13 mouse cellular contexts compared by ENCODE assay signal in genomic region chr13:6736984-6737566, GRCm38 (mm10).
DNase-seq lines count a peak whose midpoint lies in the region; ATAC-seq and TF ChIP-seq lines count a peak whose summit lies in the region.
"Had no signal": no experiment of that assay in that cellular context is flagged by ENCODE, and none has a peak within 500 bp of the region (broad histone marks: within the 10 kb centered on the region; RNA-seq: fewer than 3 reads in every experiment).

No protein-coding gene starts in this region.

- no peaks in the 10 kb centered on the region for H3K9me3 ChIP-seq in midbrain, embryonic 13.5 days
- H3K9me3 ChIP-seq: embryonic facial prominence, embryonic 13.5 days; heart, embryonic 15.5 days; liver, embryonic 15.5 days had no signal

- no peak overlapping the region for H3K4me2 ChIP-seq in midbrain, embryonic 13.5 days (replicated peaks)
- H3K4me2 ChIP-seq: embryonic facial prominence, embryonic 13.5 days; heart, embryonic 15.5 days; liver, embryonic 15.5 days had no signal

- ATAC-seq in midbrain, embryonic 13.5 days = peak; percentile 50; the same call in 1 of the 2 replicates
- ATAC-seq: activated CD4-positive, CD25-positive, alpha-beta regulatory T cell, adult 4 months had no signal

- H3K27ac ChIP-seq in midbrain, embryonic 13.5 days = no peak overlapping the region
- H3K27ac ChIP-seq: embryonic facial prominence, embryonic 13.5 days; heart, embryonic 15.5 days; liver, embryonic 15.5 days had no signal

- no peak overlapping the region for H3K4me3 ChIP-seq in midbrain, embryonic 13.5 days (replicated peaks)
- H3K4me3 ChIP-seq: embryonic facial prominence, embryonic 13.5 days; heart, embryonic 15.5 days; liver, embryonic 15.5 days had no signal

- H3K27me3 ChIP-seq in midbrain, embryonic 13.5 days = no peaks in the 10 kb centered on the region
- H3K27me3 ChIP-seq: embryonic facial prominence, embryonic 13.5 days; heart, embryonic 15.5 days; liver, embryonic 15.5 days had no signal

- peaks cover 5% of the 10 kb centered on the region; the same call in 1 of the 2 replicates for H3K4me1 ChIP-seq in midbrain, embryonic 13.5 days (replicated peaks)
- H3K4me1 ChIP-seq: embryonic facial prominence, embryonic 13.5 days; heart, embryonic 15.5 days; liver, embryonic 15.5 days had no signal

- intact Hi-C loops in left cerebral cortex, postnatal 4 days (cut with DNase I) = no loop called here

- peak; percentile 30; the same call in 1 of the 2 replicates for TF ChIP-seq CTCF in brain, embryonic 14.5 days (IDR thresholded peaks at IDR 0.05; ENCODE audit: borderline replicate concordance, extremely low read depth, insufficient read depth, insufficient read length)

- 52% methylated on average over 6 of the region's 6 CpGs for WGBS in midbrain, embryonic 13.5 days

- TF ChIP-seq POLR2A in brain, embryonic 14.5 days (IDR thresholded peaks at IDR 0.05; ENCODE audit: borderline replicate concordance, extremely low read depth, insufficient read depth, insufficient read length, poor library complexity, severe bottlenecking) = no peak

- DNase-seq in cerebellum, postnatal 14 days = peak; percentile 4 to 6
- DNase-seq in cerebellum, adult 11-12 months = no peak
- peak; percentile 2 for DNase-seq in left cerebral cortex, postnatal 4 days
- no peak for DNase-seq in left cerebral cortex, adult 9 months (ENCODE audit: low spot score in 2 of 2)
- peak; percentile 62 for DNase-seq in brain, embryonic 14.5 days (ENCODE audit: low read depth)
- DNase-seq in spleen, postnatal 4 days (ENCODE audit: low spot score in 2 of 2) = no peak
- DNase-seq in spleen, postnatal 10 days (ENCODE audit: low spot score in 2 of 2) = no peak
- DNase-seq: kidney, adult 18-20 months had no signal

- no peak overlapping the region for H3K9ac ChIP-seq in midbrain, embryonic 13.5 days (replicated peaks)
- H3K9ac ChIP-seq: embryonic facial prominence, embryonic 13.5 days; heart, embryonic 15.5 days; liver, embryonic 15.5 days had no signal

- H3K36me3 ChIP-seq in midbrain, embryonic 13.5 days = no peaks in the 10 kb centered on the region
- H3K36me3 ChIP-seq: embryonic facial prominence, embryonic 13.5 days; heart, embryonic 15.5 days; liver, embryonic 15.5 days had no signal

Comparison
In these comparisons a context has a peak if more than half of its experiments do, and no peak if none do; other contexts are left out.
1. DNase-seq: peak in cerebellum, postnatal 14 days (2 of 2), left cerebral cortex, postnatal 4 days (single experiment) and brain, embryonic 14.5 days (single experiment); none in cerebellum, adult 11-12 months (single experiment), left cerebral cortex, adult 9 months (0 of 2), spleen, postnatal 4 days (0 of 2) and spleen, postnatal 10 days (0 of 2).